Mouse (Mus musculus): ENCODE results near the gene Galns.
"Not testable (repeated sequence)": the region's sequence is repeated elsewhere in the genome, so short reads cannot be mapped to it uniquely, and the experiment has no call there.

DNA sequence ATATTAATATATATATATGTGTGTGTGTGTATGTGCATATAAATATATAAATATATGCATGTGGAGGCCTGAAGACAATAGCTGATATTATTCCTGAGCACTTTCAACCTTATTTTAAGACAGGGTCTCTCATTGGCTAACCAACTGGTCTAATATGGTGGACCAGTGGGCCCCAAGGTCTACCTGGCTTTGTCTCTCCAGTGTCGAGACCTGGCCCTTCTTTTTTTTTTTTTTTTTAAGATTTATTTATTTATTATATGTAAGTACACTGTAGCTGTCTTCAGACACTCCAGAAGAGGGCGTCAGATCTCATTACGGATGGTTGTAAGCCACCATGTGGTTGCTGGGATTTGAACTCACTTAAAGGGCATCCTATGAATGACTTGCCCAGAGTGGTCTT is 20.9 kb upstream of the Galns start:
- not testable (repeated sequence) for TF ChIP-seq CTCF, EP300 (IDR thresholded peaks at IDR 0.05)

Data from lung, postnatal 0 days (tissue).